Mouse (Mus musculus): Measurements from ENCODE around the gene Terb2. TPM values are rescaled to one million over a fixed set of nuclear protein-coding genes. Genes with fewer than 3 reads are reported as not detected.

The Terb2 gene
- polyA plus RNA-seq, 1 experiment from 2014 or later, result not detected

DNA sequence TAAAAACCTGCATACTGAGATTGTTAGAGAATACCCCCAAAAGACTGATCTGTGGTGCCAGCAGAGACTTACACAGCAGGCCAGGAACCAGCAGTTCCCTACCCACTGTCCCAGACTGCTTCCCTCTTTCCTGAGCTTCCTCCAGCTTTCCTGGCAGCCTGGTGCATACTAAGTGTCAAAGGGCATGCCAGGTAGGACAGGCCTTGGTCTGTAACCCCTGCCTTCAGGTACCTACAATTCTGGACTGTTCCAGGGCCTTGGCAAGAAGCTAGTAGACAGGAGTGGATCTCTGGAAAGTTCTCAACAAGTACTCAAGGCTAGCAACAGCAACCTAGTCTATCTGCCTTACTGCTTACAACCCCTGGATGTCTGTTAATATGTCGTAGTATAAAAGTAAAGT, 34.9 kb upstream of the Terb2 start:
- no peak for ATAC-seq (ENCODE audit: insufficient number of reproducible peaks, insufficient read depth, low FRiP score, low TSS enrichment)
- 83% methylated on average over 1 of the region's 1 CpGs for WGBS
- Histone ChIP-seq H3K4me1 (peaks cover 4% of the 10 kb centered on the region; the same call in 1 of the 2 replicates), H3K9me3 (no peaks in the 10 kb centered on the region), H3K27me3 (no peaks in the 10 kb centered on the region), H3K27ac (no peak overlapping the region), H3K4me3 (no peak overlapping the region), H3K36me3 (0 out of 2 replicates have a peak, but pooled peaks cover 11% of the 10 kb centered on the region), H3K9ac (no peak overlapping the region), H3K4me2 (replicated peaks) (no peak overlapping the region)

DNA sequence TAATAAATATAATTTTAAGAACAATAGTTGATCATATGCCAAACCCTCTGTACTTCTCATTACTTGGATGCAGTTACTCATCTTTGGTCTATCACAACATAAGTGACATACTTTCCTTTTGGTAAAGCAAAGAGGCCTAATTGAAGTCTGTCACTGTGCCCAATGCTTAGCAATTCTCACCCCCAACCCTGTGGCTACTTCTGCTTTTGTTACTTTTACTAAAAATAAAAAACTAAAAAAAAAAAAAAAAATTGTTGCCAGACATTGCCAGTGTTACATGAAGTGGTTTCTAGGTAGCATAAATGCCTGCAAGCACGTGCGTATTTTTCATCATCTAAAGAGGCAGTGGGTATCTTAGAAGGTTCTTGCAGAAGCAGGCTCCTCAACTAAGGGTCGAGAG, 33.2 kb upstream of the Terb2 start:
- ATAC-seq (ENCODE audit: insufficient number of reproducible peaks, insufficient read depth, low FRiP score, low TSS enrichment), result no peak
- Histone ChIP-seq H3K27ac (no peak overlapping the region), H3K9ac (no peak overlapping the region), H3K4me3 (no peak overlapping the region), H3K36me3 (0 out of 2 replicates have a peak, but pooled peaks cover 11% of the 10 kb centered on the region), H3K27me3 (no peaks in the 10 kb centered on the region), H3K4me1 (peaks cover 4% of the 10 kb centered on the region; the same call in 1 of the 2 replicates), H3K4me2 (replicated peaks) (no peak overlapping the region), H3K9me3 (no peaks in the 10 kb centered on the region)
- WGBS, result 84% methylated on average over 3 of the region's 3 CpGs

DNA sequence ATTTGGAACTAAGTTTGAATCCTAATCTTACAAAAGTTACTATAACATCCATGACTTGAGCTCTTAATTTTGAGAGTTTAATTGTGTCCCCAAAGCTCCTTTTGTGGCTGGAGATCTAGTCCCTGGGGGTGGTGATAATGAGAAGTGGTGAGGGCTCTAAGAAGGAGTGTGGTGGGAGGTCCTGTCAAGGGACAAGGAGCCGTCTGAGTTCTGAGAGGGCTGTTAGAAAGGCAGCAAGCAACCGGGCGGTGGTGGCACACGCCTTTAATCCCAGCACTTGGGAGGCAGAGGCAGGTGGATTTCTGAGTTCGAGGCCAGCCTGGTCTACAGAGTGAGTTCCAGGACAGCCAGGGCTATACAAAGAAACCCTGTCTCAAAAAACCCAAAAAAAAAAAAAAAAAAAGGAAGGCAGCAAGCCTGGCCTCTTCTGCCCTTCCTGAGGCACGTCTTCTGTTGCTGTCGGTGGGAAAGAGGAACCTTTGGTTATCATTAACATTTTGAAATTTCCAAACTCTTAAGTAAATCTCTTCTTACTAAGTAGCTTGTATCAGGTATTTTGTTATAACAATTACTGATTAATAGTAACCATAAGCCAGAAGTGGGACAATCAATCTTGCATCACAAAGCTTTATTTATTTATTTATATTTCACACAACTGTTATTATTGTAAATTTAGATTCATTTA, 32.2 kb upstream of the Terb2 start:
- H3K9me3 ChIP-seq, result no peaks in the 10 kb centered on the region
- WGBS, result 84% methylated on average over 7 of the region's 7 CpGs
- no peak overlapping the region for H3K4me2 ChIP-seq (replicated peaks)
- H3K27ac ChIP-seq, result no peak overlapping the region
- ATAC-seq (ENCODE audit: insufficient number of reproducible peaks, insufficient read depth, low FRiP score, low TSS enrichment), result no peak
- no peak overlapping the region for H3K4me3 ChIP-seq
- no peaks in the 10 kb centered on the region for H3K27me3 ChIP-seq
- 0 out of 2 replicates have a peak, but pooled peaks cover 11% of the 10 kb centered on the region for H3K36me3 ChIP-seq
- H3K9ac ChIP-seq, result no peak overlapping the region
- H3K4me1 ChIP-seq, result no peaks in the 10 kb centered on the region

DNA sequence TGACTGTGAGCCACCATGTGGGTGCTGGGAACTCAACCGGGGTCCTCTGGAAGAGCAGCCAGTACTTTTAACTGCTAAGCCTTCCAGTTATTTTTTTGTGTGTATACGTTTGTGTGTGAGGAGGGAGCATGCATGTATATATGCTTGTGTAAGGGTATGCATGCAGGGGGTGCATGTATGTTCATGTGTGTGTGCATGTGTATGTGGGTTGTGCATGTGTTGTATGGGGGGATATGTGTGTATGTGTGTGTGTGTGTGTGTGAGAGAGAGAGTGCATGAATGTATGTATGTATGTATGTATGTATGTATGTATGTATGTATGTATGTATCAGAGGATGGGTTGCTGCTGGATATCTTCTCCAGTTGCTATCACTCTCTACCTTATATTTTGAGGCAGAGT, 31.6 kb upstream of the Terb2 start:
- WGBS, result 96% methylated on average over 2 of the region's 2 CpGs

DNA sequence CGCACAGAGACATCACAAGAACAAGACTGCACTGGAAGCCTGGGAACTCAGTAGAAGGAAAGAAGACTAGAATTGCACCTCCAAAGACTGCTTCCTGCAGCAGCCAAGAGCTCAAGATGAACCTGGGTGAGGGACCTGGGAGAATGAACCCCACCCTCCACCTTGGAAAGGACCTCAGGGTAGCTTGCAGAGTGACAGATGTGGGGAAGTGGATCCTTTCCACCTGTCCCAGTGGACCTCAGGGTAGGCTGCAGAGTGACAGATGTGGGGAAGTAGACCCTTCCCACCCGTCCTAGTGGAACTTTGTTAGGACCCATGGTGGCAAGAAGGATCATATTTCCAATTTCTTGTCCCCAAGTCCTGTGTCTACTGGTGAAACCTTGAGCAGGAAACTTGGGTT, 30.8 kb upstream of the Terb2 start:
- WGBS, result 74% methylated on average over 2 of the region's 2 CpGs
- Histone ChIP-seq H3K4me3 (no peak overlapping the region), H3K36me3 (0 out of 2 replicates have a peak, but pooled peaks cover 11% of the 10 kb centered on the region), H3K9me3 (no peaks in the 10 kb centered on the region), H3K27ac (no peak overlapping the region), H3K27me3 (no peaks in the 10 kb centered on the region), H3K4me1 (no peaks in the 10 kb centered on the region), H3K4me2 (replicated peaks) (no peak overlapping the region), H3K9ac (no peak overlapping the region)
- no peak for ATAC-seq (ENCODE audit: insufficient number of reproducible peaks, insufficient read depth, low FRiP score, low TSS enrichment)

More for the DNA sequence above, 31.6 kb upstream of the Terb2 start:
- Histone ChIP-seq H3K9me3 (no peaks in the 10 kb centered on the region), H3K27me3 (no peaks in the 10 kb centered on the region), H3K27ac (no peak overlapping the region), H3K4me2 (replicated peaks) (no peak overlapping the region), H3K9ac (no peak overlapping the region), H3K36me3 (0 out of 2 replicates have a peak, but pooled peaks cover 11% of the 10 kb centered on the region), H3K4me1 (no peaks in the 10 kb centered on the region), H3K4me3 (no peak overlapping the region)
- ATAC-seq (ENCODE audit: insufficient number of reproducible peaks, insufficient read depth, low FRiP score, low TSS enrichment), result no peak

DNA sequence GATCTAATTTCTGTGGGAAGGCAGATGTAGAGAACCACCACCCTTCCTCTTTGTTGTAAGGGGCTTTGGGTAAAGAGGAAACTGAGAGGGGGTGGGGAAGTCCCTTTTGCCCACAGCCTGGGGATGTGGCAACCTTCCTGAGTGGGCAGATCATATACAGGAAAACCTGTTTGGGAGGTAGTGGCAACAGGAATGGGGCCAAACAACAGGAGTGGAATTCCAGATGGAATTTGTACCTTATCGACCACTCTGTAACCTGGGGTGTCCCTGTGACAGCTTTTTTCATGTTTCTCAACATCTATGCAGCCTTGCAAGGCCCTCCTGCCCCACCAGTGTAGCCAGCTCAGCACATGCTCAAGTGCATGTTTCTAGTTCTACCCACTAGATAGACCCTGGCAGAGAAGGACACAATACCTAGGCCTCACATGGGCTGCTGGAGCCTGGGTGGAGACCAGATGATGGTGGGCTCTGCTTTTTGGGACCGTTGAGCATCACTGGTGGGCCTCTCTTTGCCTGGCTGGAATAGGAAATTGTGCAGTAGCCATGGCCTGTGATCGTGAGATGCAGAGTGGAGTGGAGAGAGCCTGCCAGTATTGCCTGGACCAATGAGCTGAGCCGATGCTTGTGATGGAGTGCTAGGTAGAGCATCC, 29.9 kb upstream of the Terb2 start:
- no peak for ATAC-seq (ENCODE audit: insufficient number of reproducible peaks, insufficient read depth, low FRiP score, low TSS enrichment)
- 82% methylated on average over 4 of the region's 4 CpGs for WGBS
- Histone ChIP-seq H3K36me3 (0 out of 2 replicates have a peak, but pooled peaks cover 11% of the 10 kb centered on the region), H3K27ac (no peak overlapping the region), H3K4me2 (replicated peaks) (no peak overlapping the region), H3K9me3 (no peaks in the 10 kb centered on the region), H3K27me3 (no peaks in the 10 kb centered on the region), H3K4me1 (no peaks in the 10 kb centered on the region), H3K4me3 (no peak overlapping the region), H3K9ac (no peak overlapping the region)

DNA sequence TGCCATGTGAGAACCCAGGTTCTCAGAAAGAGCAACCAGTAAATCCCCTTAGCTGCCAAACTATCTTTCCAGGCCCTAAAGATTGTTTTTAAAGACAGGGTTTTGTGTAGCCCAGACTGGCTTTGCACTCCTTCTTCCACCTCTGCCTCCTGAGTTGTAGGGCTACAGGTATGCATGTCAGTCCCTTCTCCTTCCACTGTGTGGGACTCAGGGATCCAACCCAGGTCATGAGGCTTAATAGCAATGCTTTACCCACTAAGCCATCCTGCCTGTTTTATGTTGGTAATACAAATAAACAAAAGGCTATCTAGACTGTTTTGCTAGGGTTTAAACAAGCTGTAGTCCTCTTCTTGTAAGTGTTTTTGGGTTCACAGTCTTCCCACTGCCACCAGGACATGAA, 28.5 kb upstream of the Terb2 start:
- no peak for ATAC-seq (ENCODE audit: insufficient number of reproducible peaks, insufficient read depth, low FRiP score, low TSS enrichment)
- H3K36me3 ChIP-seq, result 0 out of 2 replicates have a peak, but pooled peaks cover 4% of the 10 kb centered on the region

DNA sequence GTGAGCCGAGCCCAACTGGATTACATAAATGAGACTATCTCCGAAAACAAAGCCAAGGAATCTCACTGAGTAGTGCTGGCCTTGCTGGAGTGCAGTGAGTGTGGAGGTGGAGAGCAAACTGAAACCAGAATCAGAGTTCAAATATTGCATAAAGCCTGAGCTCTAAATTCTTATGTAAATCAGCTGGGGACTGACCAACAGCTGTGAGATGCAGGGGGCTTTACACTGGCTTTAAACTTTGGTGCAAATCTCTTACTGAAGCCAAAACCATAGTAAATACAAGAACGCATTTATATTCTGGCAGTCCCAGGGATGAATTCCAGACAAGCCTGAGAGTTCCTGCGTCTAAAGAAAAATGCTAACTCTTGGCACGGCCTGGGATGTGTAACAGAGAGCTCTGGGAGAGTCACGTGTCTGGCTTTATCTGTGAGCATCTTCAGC, 27.7 kb upstream of the Terb2 start:
- Histone ChIP-seq H3K9ac (no peak overlapping the region), H3K4me1 (no peaks in the 10 kb centered on the region), H3K4me3 (no peak overlapping the region), H3K27ac (no peak overlapping the region), H3K4me2 (replicated peaks) (no peak overlapping the region), H3K9me3 (no peaks in the 10 kb centered on the region), H3K27me3 (no peaks in the 10 kb centered on the region), H3K36me3 (0 out of 2 replicates have a peak, but pooled peaks cover 4% of the 10 kb centered on the region)
- no peak for ATAC-seq (ENCODE audit: insufficient number of reproducible peaks, insufficient read depth, low FRiP score, low TSS enrichment)
- WGBS, result 65% methylated on average over 6 of the region's 6 CpGs

More for the DNA sequence above, 28.5 kb upstream of the Terb2 start:
- Histone ChIP-seq H3K27me3 (no peaks in the 10 kb centered on the region), H3K4me2 (replicated peaks) (no peak overlapping the region), H3K27ac (no peak overlapping the region), H3K4me3 (no peak overlapping the region), H3K9ac (no peak overlapping the region), H3K4me1 (no peaks in the 10 kb centered on the region), H3K9me3 (no peaks in the 10 kb centered on the region)

DNA sequence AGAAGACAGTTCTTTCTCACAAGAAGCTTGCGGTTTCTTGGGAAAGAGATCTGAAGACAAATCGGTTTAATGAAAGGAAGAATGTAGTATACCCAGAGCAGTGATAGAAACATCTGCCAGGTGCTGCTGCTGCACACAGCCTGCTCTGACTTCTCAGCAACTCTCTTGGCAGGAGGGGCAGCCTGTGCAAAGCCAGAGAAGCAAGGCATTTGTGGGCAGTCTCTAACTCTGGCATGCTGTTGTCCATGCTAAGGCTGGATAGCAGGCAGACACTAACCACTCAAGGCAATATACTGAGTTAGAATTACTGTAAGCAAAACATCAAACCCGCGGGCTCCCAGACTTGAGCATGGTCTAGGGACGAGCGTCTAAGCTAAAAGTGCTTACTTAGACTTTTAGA, 26.4 kb upstream of the Terb2 start:
- Histone ChIP-seq H3K4me2 (replicated peaks) (no peak overlapping the region), H3K27ac (no peak overlapping the region), H3K9me3 (no peaks in the 10 kb centered on the region), H3K27me3 (no peaks in the 10 kb centered on the region), H3K9ac (no peak overlapping the region), H3K4me3 (no peak overlapping the region), H3K36me3 (no peaks in the 10 kb centered on the region), H3K4me1 (no peaks in the 10 kb centered on the region)
- WGBS, result 79% methylated on average over 6 of the region's 6 CpGs
- ATAC-seq (ENCODE audit: insufficient number of reproducible peaks, insufficient read depth, low FRiP score, low TSS enrichment), result no peak

DNA sequence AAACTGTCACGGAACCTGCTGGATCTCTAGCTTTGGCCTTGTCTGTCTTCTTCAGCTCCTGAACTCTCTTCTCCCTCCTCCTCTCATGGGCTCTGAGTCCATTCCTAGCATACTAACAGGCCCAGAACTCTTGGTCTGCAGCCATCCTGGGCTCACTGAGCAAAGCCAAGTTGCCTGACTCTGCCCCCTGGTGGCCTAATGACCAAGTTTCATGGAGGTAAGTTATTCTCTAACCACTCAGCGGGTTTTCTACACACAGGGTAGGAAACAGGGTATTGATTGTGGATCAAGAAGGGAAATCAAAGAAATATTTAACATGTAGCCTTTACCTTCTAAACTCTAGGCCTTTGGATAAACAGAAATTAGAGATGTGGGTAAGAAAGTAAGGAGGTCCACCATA, 25.4 kb upstream of the Terb2 start, which contains the start of gene Trim69:
Trim69 (plus strand) TSS at position 21 of the 400 bp plus-strand sequence.
- H3K36me3 ChIP-seq, result no peaks in the 10 kb centered on the region
- no peaks in the 10 kb centered on the region for H3K4me1 ChIP-seq
- ATAC-seq (ENCODE audit: insufficient number of reproducible peaks, insufficient read depth, low FRiP score, low TSS enrichment), result no peak
- H3K9ac ChIP-seq, result no peak within 1 kb of the TSS
- no peak within 1 kb of the TSS for H3K4me2 ChIP-seq (replicated peaks)
- H3K4me3 ChIP-seq, result no peak within 1 kb of the TSS
- H3K27ac ChIP-seq, result no peak within 1 kb of the TSS
- no peaks in the 10 kb centered on the region for H3K9me3 ChIP-seq
- no peaks in the 10 kb centered on the region for H3K27me3 ChIP-seq
- WGBS, result 43% methylated on average over 2 of the region's 2 CpGs

DNA sequence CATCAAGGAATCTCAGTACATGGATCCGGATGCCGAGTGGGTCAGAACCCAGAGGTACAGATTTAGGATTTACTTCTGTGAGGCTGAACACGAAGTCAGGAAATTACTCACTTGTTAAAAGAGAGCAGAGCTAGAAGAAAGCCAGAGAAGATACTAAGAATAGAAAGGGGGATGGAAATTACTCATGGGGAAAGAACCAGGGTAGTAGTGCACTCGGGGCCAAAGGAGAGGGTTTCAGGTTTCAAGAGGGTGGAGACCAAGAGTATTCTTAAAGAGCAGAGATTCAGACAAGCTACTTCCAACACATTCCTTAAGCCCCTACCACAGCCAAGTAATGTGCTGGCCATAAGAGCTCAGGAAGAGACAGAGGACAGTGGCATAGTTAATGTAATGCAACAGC, 24.5 kb upstream of the Terb2 start:
- no peaks in the 10 kb centered on the region for H3K4me1 ChIP-seq
- 43% methylated on average over 4 of the region's 4 CpGs for WGBS
- no peak overlapping the region for H3K4me2 ChIP-seq (replicated peaks)
- no peaks in the 10 kb centered on the region for H3K27me3 ChIP-seq
- no peak overlapping the region for H3K9ac ChIP-seq
- no peak overlapping the region for H3K27ac ChIP-seq
- ATAC-seq (ENCODE audit: insufficient number of reproducible peaks, insufficient read depth, low FRiP score, low TSS enrichment), result no peak
- no peaks in the 10 kb centered on the region for H3K9me3 ChIP-seq
- H3K4me3 ChIP-seq, result no peak overlapping the region
- no peaks in the 10 kb centered on the region for H3K36me3 ChIP-seq

DNA sequence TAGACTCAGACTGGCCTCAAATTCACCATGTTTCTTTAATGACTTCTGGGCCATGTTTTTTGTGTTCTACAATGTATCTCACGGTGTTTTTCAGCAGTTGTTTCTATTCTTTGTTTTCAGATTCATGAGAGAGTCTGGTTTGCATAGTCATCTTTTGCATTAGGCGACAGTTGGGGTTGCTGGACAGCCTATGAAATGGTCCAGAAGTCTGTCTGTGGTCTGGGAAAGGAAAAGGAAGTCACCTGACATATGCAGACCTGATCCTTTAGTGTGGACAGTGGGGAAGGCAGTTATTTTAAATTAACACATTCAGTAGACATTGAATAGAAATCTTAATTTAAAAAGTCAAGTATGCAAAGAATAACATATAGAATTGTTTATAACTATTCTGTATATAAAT, 23.5 kb upstream of the Terb2 start:
- H3K27me3 ChIP-seq, result no peaks in the 10 kb centered on the region
- no peak for ATAC-seq (ENCODE audit: insufficient number of reproducible peaks, insufficient read depth, low FRiP score, low TSS enrichment)
- H3K4me3 ChIP-seq, result no peak overlapping the region
- H3K9ac ChIP-seq, result no peak overlapping the region
- 78% methylated on average over 2 of the region's 2 CpGs for WGBS
- no peak overlapping the region for H3K27ac ChIP-seq
- no peaks in the 10 kb centered on the region for H3K36me3 ChIP-seq
- H3K4me2 ChIP-seq (replicated peaks), result no peak overlapping the region
- H3K4me1 ChIP-seq, result no peaks in the 10 kb centered on the region
- H3K9me3 ChIP-seq, result no peaks in the 10 kb centered on the region

Measured in embryonic facial prominence, embryonic 12.5 days (tissue).